Mouse (Mus musculus) forebrain, postnatal 0 days (tissue): ENCODE measurements around the gene Hjurp. TPM values are rescaled to one million over a fixed set of nuclear protein-coding genes. Genes with fewer than 3 reads are reported as not detected.
A peak's percentile ranks its signal among the peaks of the same experiment; 100 is the strongest.

Source experiments
- ATAC-seq: fragments of 200-750 bp; cut with Nextera tagmentation; 2 replicates; pipeline ENCODE4 v1.8.0; 2017; ENCODE audit warnings: mild to moderate bottlenecking, moderate library complexity
- DNase-seq: peaks from one replicate; pipeline ENCODE4 v3.0.0-alpha.2; 2015
- H3K27ac ChIP-seq: fragments of 300-500 bp; sonication (generic); 2 replicates; pipeline ENCODE4 v1.5.1; 2014; ENCODE audit warnings: low read depth, mild to moderate bottlenecking, antibody characterized with exemption, low read length, moderate library complexity, mixed read lengths
- H3K27me3 ChIP-seq: fragments of 300-500 bp; sonication (generic); 2 replicates; pipeline ENCODE4 v1.6.1; 2014; ENCODE audit warnings: mild to moderate bottlenecking, low read length, mixed read lengths; ENCODE audit not compliant: insufficient read depth
- H3K36me3 ChIP-seq: fragments of 300-500 bp; sonication (generic); 2 replicates; pipeline ENCODE4 v1.6.1; 2014; ENCODE audit warnings: mild to moderate bottlenecking, moderate library complexity; ENCODE audit not compliant: insufficient read depth
- H3K4me1 ChIP-seq: fragments of 300-500 bp; sonication (generic); 2 replicates; pipeline ENCODE4 v1.6.1; 2014; ENCODE audit warnings: antibody characterized with exemption; ENCODE audit not compliant: insufficient read depth
- H3K4me2 ChIP-seq: fragments of 300-500 bp; sonication (generic); 2 replicates; pipeline ENCODE4 v1.6.1; 2014; ENCODE audit warnings: low read depth, mild to moderate bottlenecking, moderate library complexity
- H3K4me3 ChIP-seq: fragments of 300-500 bp; sonication (generic); 2 replicates; pipeline ENCODE4 v1.5.1; 2014; ENCODE audit warnings: low read depth, low read length, mixed read lengths
- H3K9ac ChIP-seq: fragments of 300-500 bp; sonication (generic); 2 replicates; pipeline ENCODE4 v1.6.1; 2014; ENCODE audit warnings: mild to moderate bottlenecking
- H3K9me3 ChIP-seq: fragments of 300-500 bp; sonication (generic); 2 replicates; pipeline ENCODE4 v1.6.1; 2016; ENCODE audit warnings: low read length
- CTCF ChIP-seq: sonication (generic); IDR thresholded peaks from 2 replicates; pipeline ENCODE4 v1.5.1; 2016; ENCODE audit warnings: antibody characterized with exemption, control low read depth, low read depth
- whole genome bisulfite sequencing: fragments of 180-500 bp; shearing (Covaris S2); extraction: QIAGEN DNeasy Blood & Tissue Kit; methylation state at CpG from one replicate; pipeline ENCODE4 v1.1.7; 2014; 5-methylcytosine and 5-hydroxymethylcytosine counted together
- polyA plus RNA-seq: library from polyadenylated mRNA; unstranded; fragments of >200 nt; fragmentation: Nextera tagmentation; extraction: Ambion mirVana; gene quantifications from 2 replicates; pipeline ENCODE4 v1.2.1, GENCODE M21; 2015
- total RNA-seq: library from RNA; depleted of rRNA; stranded (reverse); fragments of >200 nt; gene quantifications from 2 replicates; pipeline ENCODE4 v1.2.3, GENCODE M21; 2014

Gene Hjurp
- total and polyA plus RNA-seq, 2 experiments from 2014 or later = 40.0 to 88.0 TPM

DNA sequence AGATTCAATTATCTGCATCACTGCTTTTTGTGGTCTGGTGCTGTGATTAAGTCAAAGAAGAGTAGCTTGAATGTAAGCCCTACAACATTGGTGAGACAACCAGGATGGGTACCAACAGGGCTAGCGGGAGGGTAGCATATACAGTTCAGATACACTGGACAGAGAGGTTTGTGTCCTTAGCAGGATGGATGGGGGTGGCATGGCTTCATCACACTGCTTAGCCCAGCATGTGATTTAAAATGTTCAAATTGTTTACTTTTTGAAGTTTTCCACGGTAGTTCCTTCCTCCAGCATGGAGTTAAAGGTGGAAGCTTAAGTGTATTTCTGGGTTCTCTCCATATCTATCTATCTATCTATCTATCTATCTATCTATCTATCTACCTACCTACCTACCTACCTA lies 11.7 kb upstream of the Hjurp start:
- Histone ChIP-seq H3K27me3 (no peaks in the 10 kb centered on the region), H3K4me1 (no peaks in the 10 kb centered on the region), H3K4me2 (no peak overlapping the region), H3K27ac (no peak overlapping the region), H3K9me3 (peaks cover 53% of the 10 kb centered on the region), H3K4me3 (no peak overlapping the region), H3K36me3 (no peaks in the 10 kb centered on the region), H3K9ac (no peak overlapping the region)
- WGBS = 50% methylated on average over 2 of the region's 2 CpGs
- ATAC-seq (no peak), DNase-seq (no peak)
- no peak for TF ChIP-seq CTCF

GRCm38 (mm10) chr1:88288789-88289127 lies 11.3 kb upstream of the Hjurp start:
- TF ChIP-seq CTCF = no peak
- ATAC-seq (no peak), DNase-seq (no peak)
- WGBS = 73% methylated on average over 3 of the region's 3 CpGs
- Histone ChIP-seq H3K4me1 (no peaks in the 10 kb centered on the region), H3K9ac (no peak overlapping the region), H3K4me2 (no peak overlapping the region), H3K27me3 (no peaks in the 10 kb centered on the region), H3K27ac (no peak overlapping the region), H3K9me3 (peaks cover 57% of the 10 kb centered on the region), H3K4me3 (no peak overlapping the region), H3K36me3 (no peaks in the 10 kb centered on the region)

GRCm38 (mm10) chr1:88288056-88288788 lies 10.8 kb upstream of the Hjurp start:
- ATAC-seq (no peak), DNase-seq (no peak)
- H3K27me3 ChIP-seq = no peaks in the 10 kb centered on the region
- H3K36me3 ChIP-seq = no peaks in the 10 kb centered on the region
- WGBS = 42% methylated on average over 3 of the region's 3 CpGs
- peaks cover 63% of the 10 kb centered on the region for H3K9me3 ChIP-seq
- no peak for TF ChIP-seq CTCF
- H3K27ac ChIP-seq = no peak overlapping the region
- no peak overlapping the region for H3K4me2 ChIP-seq
- H3K9ac ChIP-seq = no peak overlapping the region
- H3K4me1 ChIP-seq = no peaks in the 10 kb centered on the region
- H3K4me3 ChIP-seq = no peak overlapping the region

- Histone ChIP-seq H3K27me3 (no peaks in the 10 kb centered on the region), H3K27ac (no peak overlapping the region), H3K36me3 (no peaks in the 10 kb centered on the region), H3K4me3 (no peak overlapping the region), H3K4me2 (no peak overlapping the region), H3K9ac (no peak overlapping the region), H3K9me3 (peaks cover 68% of the 10 kb centered on the region), H3K4me1 (no peaks in the 10 kb centered on the region)
- peak; percentile 74 for DNase-seq
- peak; percentile 84 for TF ChIP-seq CTCF
- 39% methylated on average over 5 of the region's 5 CpGs for WGBS
- no peak for ATAC-seq
These were observed 10.2 kb upstream of the Hjurp start for GRCm38 (mm10) chr1:88287697-88287980.

DNA sequence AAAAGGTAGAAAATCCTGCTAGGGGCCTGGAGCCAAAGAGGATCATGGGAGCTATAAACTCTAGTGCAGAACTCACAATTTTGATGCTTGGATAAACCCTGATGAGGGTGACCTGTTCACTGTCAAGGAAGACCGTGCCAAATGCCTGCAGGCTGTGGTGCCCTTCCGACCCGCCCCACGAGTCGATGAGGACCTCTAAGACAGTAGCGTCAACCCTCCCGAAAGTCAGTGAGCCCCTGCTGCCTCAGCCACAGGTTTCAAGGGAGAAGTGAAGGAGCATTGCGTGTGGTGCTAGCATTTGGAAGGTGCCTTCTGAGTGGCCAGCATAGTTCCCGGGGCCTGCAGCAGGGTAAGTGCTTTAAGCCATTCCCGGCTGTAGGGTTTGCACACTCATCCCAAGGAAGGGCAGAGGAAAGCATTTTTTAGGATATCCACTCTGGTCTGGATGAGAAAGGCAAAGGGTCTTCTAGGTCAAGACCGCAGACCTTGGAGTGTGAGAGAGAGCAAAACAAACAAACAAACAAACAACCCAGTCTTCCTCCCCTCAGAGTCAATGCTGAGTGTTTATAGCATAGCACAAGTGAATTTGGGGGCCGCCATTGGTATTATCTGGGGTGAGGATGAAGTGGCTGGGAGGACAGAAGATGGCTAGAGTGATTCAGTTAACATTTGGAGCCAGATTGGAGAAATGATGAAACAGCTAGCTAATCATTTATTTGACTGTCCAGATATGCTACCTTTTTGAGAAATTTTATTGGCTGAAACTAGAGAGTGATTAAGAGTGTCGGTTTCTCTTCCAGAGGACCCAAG lies 9.7 kb upstream of the Hjurp start:
- Histone ChIP-seq H3K4me1 (no peaks in the 10 kb centered on the region), H3K9me3 (peaks cover 71% of the 10 kb centered on the region), H3K36me3 (no peaks in the 10 kb centered on the region), H3K27ac (no peak overlapping the region), H3K4me2 (no peak overlapping the region), H3K9ac (no peak overlapping the region), H3K27me3 (no peaks in the 10 kb centered on the region), H3K4me3 (no peak overlapping the region)
- TF ChIP-seq CTCF = no peak
- no peak for DNase-seq
- ATAC-seq = no peak
- 75% methylated on average over 13 of the region's 13 CpGs for WGBS

- no peak for ATAC-seq
- H3K27me3 ChIP-seq = no peaks in the 10 kb centered on the region
- H3K36me3 ChIP-seq = no peaks in the 10 kb centered on the region
- no peak overlapping the region for H3K4me2 ChIP-seq
- H3K9me3 ChIP-seq = peaks cover 76% of the 10 kb centered on the region
- H3K4me1 ChIP-seq = no peaks in the 10 kb centered on the region
- WGBS = 85% methylated on average over 15 of the region's 15 CpGs
- no peak for TF ChIP-seq CTCF
- DNase-seq = no peak
- no peak overlapping the region for H3K4me3 ChIP-seq
- H3K27ac ChIP-seq = no peak overlapping the region
- no peak overlapping the region for H3K9ac ChIP-seq
These were observed 8.9 kb upstream of the Hjurp start for GRCm38 (mm10) chr1:88286136-88286845.

- H3K9me3 ChIP-seq = peaks cover 76% of the 10 kb centered on the region
- H3K4me1 ChIP-seq = no peaks in the 10 kb centered on the region
- H3K36me3 ChIP-seq = no peaks in the 10 kb centered on the region
- H3K27me3 ChIP-seq = no peaks in the 10 kb centered on the region
- ATAC-seq = no peak
- no peak overlapping the region for H3K9ac ChIP-seq
- TF ChIP-seq CTCF = no peak
- no peak for DNase-seq
- no peak overlapping the region for H3K27ac ChIP-seq
- no peak overlapping the region for H3K4me3 ChIP-seq
- 71% methylated on average over 5 of the region's 5 CpGs for WGBS
- H3K4me2 ChIP-seq = no peak overlapping the region
These were observed 8.2 kb upstream of the Hjurp start for GRCm38 (mm10) chr1:88285652-88286051.
